ENCODE assay signal across 11 mouse cellular contexts in genomic region chr14:26858364-26858763, GRCm38 (mm10). TPM values are rescaled to one million over a fixed set of nuclear protein-coding genes. Genes with fewer than 3 reads are reported as not detected.
DNase-seq lines count a peak whose midpoint lies in the region; ATAC-seq and TF ChIP-seq lines count a peak whose summit lies in the region.
"Had no signal": no experiment of that assay in that cellular context is flagged by ENCODE, and none has a peak within 500 bp of the region (broad histone marks: within the 10 kb centered on the region; RNA-seq: fewer than 3 reads in every experiment).

No protein-coding gene starts in this region.

- no peaks in the 10 kb centered on the region for H3K4me1 ChIP-seq in kidney, embryonic 14.5 days (ENCODE audit: control insufficient read depth, insufficient read depth, low read length)
- no peaks in the 10 kb centered on the region for H3K4me1 ChIP-seq in limb, embryonic 10.5 days

- H3K4me2 ChIP-seq in kidney, embryonic 14.5 days (replicated peaks; ENCODE audit: low read depth, low read length) = no peak overlapping the region

- H3K4me3 ChIP-seq in kidney, embryonic 14.5 days (ENCODE audit: low read length) = no peak overlapping the region
- H3K4me3 ChIP-seq in left cerebral cortex, adult 2 months = no peak overlapping the region
- no peak overlapping the region for H3K4me3 ChIP-seq in limb, embryonic 10.5 days

- no peak for TF ChIP-seq CTCF in left cerebral cortex, adult 2 months (IDR thresholded peaks at IDR 0.05)

- WGBS in kidney, embryonic 14.5 days = 70% methylated on average over 2 of the region's 2 CpGs
- 83% methylated on average over 2 of the region's 2 CpGs for WGBS in limb, embryonic 10.5 days

- intact Hi-C loops in heart, postnatal 36 days (cut with DNase I) = loop anchor here (5.0 kb wide), 1 partner anchor 221 kb away; the partner anchor contains the start of gene Arf4
- intact Hi-C loops in left cerebral cortex, adult 2 months (cut with DNase I) = no loop called here

- no peaks in the 10 kb centered on the region for H3K27me3 ChIP-seq in kidney, embryonic 14.5 days (ENCODE audit: control insufficient read depth, insufficient read depth, low read length)
- no peaks in the 10 kb centered on the region for H3K27me3 ChIP-seq in limb, embryonic 10.5 days (ENCODE audit: low read depth, poor library complexity, severe bottlenecking)

- no peak overlapping the region for H3K9ac ChIP-seq in kidney, embryonic 14.5 days (ENCODE audit: low read depth, low read length)

- H3K27ac ChIP-seq in kidney, embryonic 14.5 days (ENCODE audit: low read depth, low read length) = no peak overlapping the region
- H3K27ac ChIP-seq in left cerebral cortex, adult 2 months = no peak overlapping the region
- H3K27ac ChIP-seq in limb, embryonic 10.5 days = no peak overlapping the region

- H3K36me3 ChIP-seq in kidney, embryonic 14.5 days (ENCODE audit: control insufficient read depth, insufficient read depth, low read length) = no peaks in the 10 kb centered on the region
- H3K36me3 ChIP-seq in limb, embryonic 10.5 days = no peaks in the 10 kb centered on the region

- peak; percentile 10 for DNase-seq in kidney, adult 18-20 months
- peak; percentile 4 to 22 for DNase-seq in heart, postnatal 36 days
- DNase-seq in lung, postnatal 10 days = peak; percentile 33
- DNase-seq in thymus, postnatal 4 days = peak; percentile 37
- no peak for DNase-seq in urinary bladder, postnatal 25 days (ENCODE audit: low spot score)
- DNase-seq in left cerebral cortex, adult 2 months (ENCODE audit: extremely low spot score in 1 of 2, low spot score in 2 of 2) = no peak
- DNase-seq in limb, embryonic 10.5 days (ENCODE audit: low spot score) = no peak
- DNase-seq: midbrain, embryonic 14.5 days had no signal

- no peaks in the 10 kb centered on the region; the same call in 1 of the 2 replicates for H3K9me3 ChIP-seq in kidney, embryonic 14.5 days (ENCODE audit: control insufficient read depth, low read length)
- H3K9me3 ChIP-seq in limb, embryonic 10.5 days (replicated peaks) = no peaks in the 10 kb centered on the region

- no peak for ATAC-seq in kidney, embryonic 14.5 days (ENCODE audit: low FRiP score, low TSS enrichment)
- ATAC-seq: hindbrain, embryonic 16.5 days had no signal

RNA-seq across cellular contexts. Expression of gene Asb14, which starts 36.0 kb away (rescaled TPM):
- polyA plus RNA-seq in kidney, embryonic 14.5 days (2014; fragmentation: Nextera tagmentation; extraction: Ambion mirVana) = 0.13 and 0.26 TPM in 2 replicates
- 10 to 100 TPM; 89.6 to 92.3 TPM for total RNA-seq in heart, postnatal 36 days (2021)
- under 1 TPM in 1 of 2 experiments, not detected in 1; 0.36 TPM for total RNA-seq in left cerebral cortex, adult 2 months (2021)
- 0.10 TPM in 1 of 2 replicates, not detected in the other for polyA plus RNA-seq in limb, embryonic 10.5 days (2016; fragmentation: Nextera tagmentation; extraction: Ambion mirVana)
- polyA plus RNA-seq: small intestine, adult 2 months had no signal

Comparison
In these comparisons a context has a peak if more than half of its experiments do, and no peak if none do; other contexts are left out.
1. DNase-seq: peak in kidney, adult 18-20 months (single experiment), heart, postnatal 36 days (2 of 2), lung, postnatal 10 days (single experiment) and thymus, postnatal 4 days (single experiment); none in urinary bladder, postnatal 25 days (single experiment), left cerebral cortex, adult 2 months (0 of 2) and limb, embryonic 10.5 days (single experiment).
2. RNA of gene Asb14, which starts 36.0 kb away (total RNA-seq): 89.6 to 92.3 TPM in heart, postnatal 36 days; 0.36 TPM in left cerebral cortex, adult 2 months; every median in the first group is over 10 times any median in the second.